Mouse (Mus musculus) brain, embryonic 14.5 days (tissue): ENCODE measurements around the gene Flvcr2.

Source experiments
- CTCF ChIP-seq: fragments of 200-500 bp; IDR thresholded peaks from 2 replicates; pipeline ENCODE4 v1.5.1; 2012; ENCODE audit warnings: inconsistent platforms, mild to moderate bottlenecking, moderate library complexity, borderline replicate concordance; ENCODE audit not compliant: insufficient read depth, insufficient read length; ENCODE audit errors: extremely low read depth
- POLR2A ChIP-seq: fragments of 200-500 bp; IDR thresholded peaks from 2 replicates; pipeline ENCODE4 v1.6.1; 2012; ENCODE audit warnings: mild to moderate bottlenecking, inconsistent platforms, borderline replicate concordance; ENCODE audit not compliant: poor library complexity, insufficient read depth, insufficient read length, severe bottlenecking; ENCODE audit errors: extremely low read depth

DNA sequence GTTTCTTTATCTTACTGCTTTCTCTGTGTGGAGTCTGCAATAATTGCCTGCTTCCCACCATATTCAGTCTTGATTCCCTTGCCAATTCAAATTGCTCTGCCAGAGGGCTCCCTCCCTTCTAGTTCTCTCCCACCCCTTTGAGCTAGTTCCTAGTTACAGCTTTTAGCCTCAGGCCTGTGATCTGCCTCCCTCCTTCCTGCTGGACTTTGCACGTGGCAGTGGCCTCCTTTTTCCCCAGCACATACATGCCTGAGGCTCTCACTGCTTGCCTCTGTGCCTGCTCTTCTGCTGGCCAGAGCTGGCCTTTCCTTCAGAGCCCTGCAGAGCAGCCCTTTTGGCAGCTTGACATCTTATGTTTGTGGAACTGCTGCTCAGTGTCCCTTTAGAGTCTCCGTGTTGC lies 116.2 kb downstream of the Flvcr2 start:
- TF ChIP-seq POLR2A (no peak), CTCF (no peak)
